Mouse (Mus musculus) C2C12 (cell line): ENCODE data around the gene Tnfaip2. TPM values are rescaled to one million over a fixed set of nuclear protein-coding genes. Genes with fewer than 3 reads are reported as not detected.

Experiments used
- H3K27me3 ChIP-seq: one replicate; pipeline ENCODE4 v1.6.1; 2011; ENCODE audit not compliant: control insufficient read depth, insufficient read depth, insufficient read length
- H3K36me3 ChIP-seq: one replicate; pipeline ENCODE4 v1.6.1; 2011; ENCODE audit not compliant: control insufficient read depth, insufficient read depth
- H3K4me3 ChIP-seq: one replicate; pipeline ENCODE4 v1.5.1; 2011; ENCODE audit warnings: mild to moderate bottlenecking, control low read depth; ENCODE audit not compliant: poor library complexity, insufficient read depth, severe bottlenecking
- H3K79me2 ChIP-seq: one replicate; pipeline ENCODE4 v1.6.1; 2011; ENCODE audit not compliant: control insufficient read depth, insufficient read depth
- H3K79me3 ChIP-seq: one replicate; pipeline ENCODE4 v1.6.1; 2011; ENCODE audit warnings: low read depth, control low read depth
- H3ac ChIP-seq: one replicate; pipeline ENCODE3; 2011; ENCODE audit warnings: low read depth; ENCODE audit not compliant: control insufficient read depth, insufficient read length
- CEBPB ChIP-seq: IDR thresholded peaks from one replicate; pipeline ENCODE4 v1.6.1; 2011; ENCODE audit warnings: low read depth, mild to moderate bottlenecking, control low read depth, moderate library complexity
- CTCF ChIP-seq: IDR thresholded peaks from one replicate; pipeline ENCODE4 v1.5.1; 2011; ENCODE audit not compliant: control insufficient read depth, insufficient read depth, insufficient read length
- FOSL1 ChIP-seq: IDR thresholded peaks from one replicate; pipeline ENCODE4 v1.8.0; 2011; ENCODE audit warnings: mild to moderate bottlenecking, low read length; ENCODE audit not compliant: poor library complexity, insufficient read depth, severe bottlenecking
- MAX ChIP-seq: IDR thresholded peaks from one replicate; pipeline ENCODE4 v1.6.1; 2011; ENCODE audit warnings: mild to moderate bottlenecking, control low read depth
- MYOD1 ChIP-seq: IDR thresholded peaks from one replicate; pipeline ENCODE4 v1.6.1; 2011; ENCODE audit warnings: low read depth; ENCODE audit not compliant: control insufficient read depth, insufficient read length
- MYOG ChIP-seq: IDR thresholded peaks from one replicate; pipeline ENCODE4 v1.6.1; 2011; ENCODE audit not compliant: control insufficient read depth, insufficient read length; ENCODE audit errors: extremely low read depth
- USF1 ChIP-seq: IDR thresholded peaks from one replicate; pipeline ENCODE4 v1.6.1; 2011; ENCODE audit warnings: low read depth, mild to moderate bottlenecking, control low read depth, moderate library complexity
- polyA plus RNA-seq: library from polyadenylated mRNA; unstranded; fragments of >200 nt; fragmentation: generic; extraction: Trizol; gene quantifications from one replicate; pipeline ENCODE4 v1.2.1, GENCODE M21; 2012; ENCODE audit warnings: missing spikeins

Gene Tnfaip2
- polyA plus RNA-seq, 1 experiment: 119 TPM

DNA sequence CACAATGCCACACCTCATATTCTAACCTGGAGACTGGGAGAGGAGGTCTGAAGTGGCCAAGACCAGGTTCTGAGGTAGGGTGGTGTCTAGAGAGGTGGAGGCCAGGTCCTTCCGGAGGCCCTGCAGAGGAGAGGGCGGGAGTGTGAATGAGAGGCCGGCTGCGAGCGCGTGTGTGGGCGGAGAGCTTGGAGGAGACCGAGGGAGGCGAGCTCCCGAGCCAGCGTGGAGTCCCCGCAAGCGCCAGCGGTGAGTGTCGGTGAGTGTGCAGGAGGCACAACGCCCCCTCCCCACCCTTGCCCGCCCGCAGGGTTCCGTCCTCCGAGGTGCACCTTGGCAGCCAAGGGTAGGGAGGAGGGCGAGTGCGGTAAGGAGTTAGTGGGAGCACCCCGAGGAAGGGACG lies 35.6 kb upstream of the Tnfaip2 start, which contains the start of gene Lbhd2:
Gene Lbhd2, plus strand, starts transcription at position 188 of the 400 bp plus-strand sequence.
- Histone ChIP-seq H3K79me2 (no peaks in the 10 kb centered on the region), H3K79me3 (no peaks in the 10 kb centered on the region), H3K36me3 (no peaks in the 10 kb centered on the region), H3ac (no peak within 1 kb of the TSS), H3K4me3 (no peak within 1 kb of the TSS), H3K27me3 (no peaks in the 10 kb centered on the region)
- TF ChIP-seq MAX (no peak), CEBPB (no peak)

DNA sequence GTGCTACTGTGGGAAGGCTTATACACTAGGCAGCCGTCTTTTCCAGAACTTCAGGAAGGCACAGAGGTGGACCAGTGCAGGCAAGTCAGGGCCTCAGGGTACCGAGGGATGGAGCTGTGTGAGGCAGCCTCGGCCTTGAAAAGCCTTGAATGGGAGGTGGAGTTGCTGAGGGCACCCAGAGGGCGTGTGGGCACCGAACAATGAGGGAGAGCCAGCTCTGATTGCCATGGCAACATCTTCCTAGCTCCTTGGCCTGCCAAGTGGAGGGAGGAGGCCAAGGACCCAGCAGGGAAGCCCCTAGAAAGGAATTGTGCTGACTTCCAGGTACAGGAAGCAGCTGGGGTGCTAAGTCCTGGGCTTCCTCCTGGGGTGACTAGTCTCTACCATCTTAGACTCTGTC lies 32.7 kb upstream of the Tnfaip2 start:
- H3K79me2 ChIP-seq: no peaks in the 10 kb centered on the region
- H3K36me3 ChIP-seq: no peaks in the 10 kb centered on the region
- no peaks in the 10 kb centered on the region for H3K79me3 ChIP-seq
- H3ac ChIP-seq: no peak overlapping the region
- TF ChIP-seq FOSL1 (no peak), CTCF (no peak), MYOG (no peak), USF1 (no peak), MAX (no peak)
- H3K27me3 ChIP-seq: no peaks in the 10 kb centered on the region
- no peak overlapping the region for H3K4me3 ChIP-seq

DNA sequence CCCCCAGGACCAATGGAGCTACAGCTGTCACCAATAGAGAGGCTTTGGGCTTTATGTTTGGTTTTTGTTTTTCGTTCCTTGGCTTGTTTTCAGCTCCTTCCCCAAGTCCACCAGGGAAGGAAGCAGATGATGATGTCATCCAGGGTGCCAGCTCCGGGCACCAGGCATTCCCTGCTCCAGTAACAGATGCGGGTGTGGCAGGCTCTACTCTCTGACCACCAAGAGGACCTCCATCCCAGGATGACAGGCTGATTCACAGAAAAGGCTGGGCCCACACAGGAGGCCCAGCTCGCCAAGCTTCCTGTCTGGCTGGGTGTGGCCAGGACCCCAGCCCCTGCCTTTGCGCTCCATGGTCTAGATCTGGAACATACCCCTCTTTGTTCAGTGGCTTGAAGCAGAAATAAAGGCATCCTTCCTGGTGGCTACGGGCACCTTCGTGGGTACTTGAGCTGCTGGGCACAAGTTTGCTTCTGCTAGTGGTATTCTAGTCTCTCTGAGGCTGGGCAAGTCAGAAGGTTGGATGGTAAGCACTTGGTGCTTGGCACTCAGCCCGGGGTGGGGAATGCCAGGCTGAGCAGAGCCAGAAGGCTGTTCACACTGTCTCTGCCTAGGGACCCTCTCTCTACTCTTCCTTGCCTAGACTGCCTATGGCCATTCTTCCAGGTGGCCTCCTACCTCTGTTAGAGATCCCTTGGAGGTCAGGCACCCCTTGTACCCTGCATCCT lies 30.5 kb upstream of the Tnfaip2 start:
- Histone ChIP-seq H3K4me3 (no peak overlapping the region), H3ac (no peak overlapping the region), H3K27me3 (no peaks in the 10 kb centered on the region), H3K79me3 (no peaks in the 10 kb centered on the region), H3K36me3 (no peaks in the 10 kb centered on the region), H3K79me2 (no peaks in the 10 kb centered on the region)
- TF ChIP-seq MAX: no peak
- TF ChIP-seq MYOD1: no peak
- TF ChIP-seq CTCF: no peak
- no peak for TF ChIP-seq USF1
- no peak for TF ChIP-seq MYOG
- no peak for TF ChIP-seq CEBPB
- no peak for TF ChIP-seq FOSL1

DNA sequence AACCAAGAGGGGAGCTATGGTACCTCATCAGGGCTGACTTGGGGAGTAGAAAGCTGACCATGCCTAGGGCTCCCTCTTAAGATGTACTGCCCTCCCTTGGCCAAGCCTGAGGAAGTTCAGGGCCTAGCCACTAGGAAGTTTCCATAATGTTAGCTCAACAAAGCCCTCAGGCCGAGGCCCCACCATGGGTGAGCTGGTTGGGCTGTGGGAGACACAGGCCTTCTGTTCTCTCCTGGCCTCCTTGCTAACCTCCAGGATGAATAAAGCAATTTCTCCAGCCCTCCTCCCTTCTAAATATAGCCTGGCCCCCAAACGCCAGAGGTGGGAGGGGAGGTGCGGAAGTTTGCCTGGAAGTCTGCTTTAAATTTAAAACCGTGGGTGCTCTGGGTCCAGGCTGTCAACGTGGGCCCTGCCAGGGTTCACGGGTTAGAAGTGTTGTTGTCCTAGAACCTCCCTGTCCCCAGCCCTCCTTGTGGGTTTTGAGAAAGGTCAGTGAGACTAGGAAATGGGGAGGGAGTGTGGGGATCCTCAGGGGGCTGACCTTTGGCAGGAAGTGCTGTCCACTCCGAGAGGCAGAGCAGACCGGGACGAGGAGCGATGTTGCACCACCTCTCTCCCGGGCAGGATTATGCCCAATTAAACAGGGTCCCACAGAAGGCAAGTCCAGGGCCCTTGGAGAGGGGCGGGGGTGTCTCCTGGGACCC lies 29.5 kb upstream of the Tnfaip2 start:
- Histone ChIP-seq H3K79me2 (no peaks in the 10 kb centered on the region), H3ac (no peak overlapping the region), H3K36me3 (no peaks in the 10 kb centered on the region), H3K79me3 (no peaks in the 10 kb centered on the region), H3K27me3 (no peaks in the 10 kb centered on the region), H3K4me3 (no peak overlapping the region)
- TF ChIP-seq FOSL1 (no peak), USF1 (no peak), MAX (no peak), MYOD1 (no peak), CEBPB (no peak)

DNA sequence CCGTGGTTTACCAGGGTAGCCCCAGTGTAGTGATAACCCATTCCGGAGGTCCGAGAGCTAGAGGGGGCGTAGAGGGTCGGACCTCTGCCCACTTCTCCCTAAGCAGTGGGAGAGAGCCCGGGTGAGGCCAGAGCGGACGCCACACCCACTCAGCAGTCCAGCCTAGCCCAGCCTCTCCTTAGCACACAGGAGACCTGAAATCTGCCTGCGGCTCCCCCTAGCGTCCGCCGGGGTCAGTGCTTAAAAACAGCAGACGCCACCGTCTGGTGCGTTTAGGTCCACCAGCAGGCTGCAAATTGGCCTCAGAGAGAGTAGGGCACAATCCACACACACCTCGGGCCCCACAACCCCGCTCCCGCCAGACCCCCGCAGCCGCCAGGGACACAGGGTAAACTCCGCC lies 29.0 kb upstream of the Tnfaip2 start:
- Histone ChIP-seq H3K79me2 (no peaks in the 10 kb centered on the region), H3ac (peak overlapping the region; percentile 5), H3K79me3 (no peaks in the 10 kb centered on the region), H3K36me3 (no peaks in the 10 kb centered on the region), H3K4me3 (no peak overlapping the region), H3K27me3 (no peaks in the 10 kb centered on the region)
- TF ChIP-seq USF1: no peak
- TF ChIP-seq CTCF: peak; percentile 99

DNA sequence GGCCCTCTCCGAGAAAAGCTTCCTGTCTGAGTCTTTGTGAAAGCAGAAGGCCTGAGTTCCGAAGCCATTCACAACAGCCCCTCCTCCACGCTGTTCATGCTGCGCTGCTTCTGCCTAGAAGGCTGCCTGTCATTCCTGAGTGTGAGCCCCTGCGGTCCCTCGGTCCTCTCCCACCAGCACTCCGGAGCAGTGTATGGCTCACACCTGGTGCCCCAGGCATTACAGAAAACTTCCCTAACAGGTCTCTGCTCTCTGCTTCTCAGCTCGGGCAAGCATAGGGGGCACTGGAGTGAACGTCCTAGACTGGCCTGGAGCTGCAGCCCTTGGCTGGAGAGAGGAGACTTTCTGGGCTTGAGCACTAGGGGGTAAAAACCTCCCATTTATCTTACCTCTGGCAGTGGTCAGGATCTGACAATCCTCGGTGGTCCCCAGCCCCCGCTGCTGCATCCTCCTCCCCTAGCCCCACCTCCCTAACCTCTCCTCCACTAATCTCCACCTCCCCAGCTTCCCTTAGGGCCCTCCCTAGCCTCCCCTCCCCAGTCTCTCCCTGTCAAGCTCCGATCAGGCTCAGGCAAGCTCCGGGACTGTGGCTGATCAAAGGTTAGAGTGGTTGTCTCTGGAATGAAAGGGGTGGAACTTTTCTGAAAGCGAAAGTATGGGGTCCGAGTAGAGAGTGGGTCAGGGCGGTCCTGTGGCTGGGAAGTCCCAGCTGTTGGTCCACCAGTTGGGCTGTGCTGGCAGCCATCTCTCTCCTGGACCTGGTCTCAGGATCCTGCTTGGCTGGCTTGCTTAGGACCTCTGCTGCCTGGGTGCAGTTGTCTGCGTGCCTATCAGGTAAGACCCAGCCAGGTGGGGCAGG lies 25.1 kb upstream of the Tnfaip2 start, which contains the start of gene Exoc3l4:
Gene Exoc3l4, plus strand, starts transcription at position 97 of the 859 bp plus-strand sequence.
- Histone ChIP-seq H3K79me2 (no peaks in the 10 kb centered on the region), H3K4me3 (no peak within 1 kb of the TSS), H3K27me3 (no peaks in the 10 kb centered on the region)

More for the DNA sequence above, 25.1 kb upstream of the Tnfaip2 start, which contains the start of gene Exoc3l4:
- H3K79me3 ChIP-seq: no peaks in the 10 kb centered on the region
- no peak within 1 kb of the TSS for H3ac ChIP-seq
- no peak for TF ChIP-seq MYOD1
- TF ChIP-seq MAX: no peak
- TF ChIP-seq USF1: no peak
- TF ChIP-seq FOSL1: no peak
- TF ChIP-seq CTCF: no peak
- no peak for TF ChIP-seq CEBPB
- TF ChIP-seq MYOG: no peak
- H3K36me3 ChIP-seq: no peaks in the 10 kb centered on the region
